Mouse (Mus musculus) adrenal gland (tissue): ENCODE measurements around the gene Acta1.

ENCODE experiments used
- intact Hi-C: fragments of 180-260 bp; cut with DNase I; formaldehyde crosslinking; loops from one replicate; pipeline ENCODE4 v1.15.1; 2025

Acta1 gene

GRCm38 (mm10) chr8:123846509-123846908 is 48.0 kb downstream of the Acta1 start:
- intact Hi-C loops: no loop called here

- intact Hi-C loops: no loop called here
Observed at GRCm38 (mm10) chr8:123845991-123846390, 48.6 kb downstream of the Acta1 start.

DNA sequence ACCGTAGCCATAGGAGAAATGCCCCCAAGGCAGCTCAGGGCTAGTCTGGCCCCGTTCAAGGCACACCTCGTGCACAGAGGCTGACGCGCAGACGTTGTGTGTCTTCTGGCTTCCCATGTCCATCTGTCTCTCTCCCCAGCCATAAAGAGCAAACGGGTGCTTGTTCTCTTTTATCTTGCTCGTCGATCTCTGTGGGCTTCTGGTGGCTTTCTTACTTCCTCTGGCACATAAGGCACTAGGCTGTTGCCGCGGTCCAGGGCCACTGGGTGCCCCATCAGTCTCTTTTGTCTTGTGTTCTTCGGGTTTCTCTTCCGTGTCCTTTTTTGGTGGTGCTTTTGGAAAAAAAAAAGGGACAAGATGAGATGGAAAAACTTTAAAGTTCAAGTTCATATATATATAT is 49.4 kb downstream of the Acta1 start:
- intact Hi-C loops: no loop called here

DNA sequence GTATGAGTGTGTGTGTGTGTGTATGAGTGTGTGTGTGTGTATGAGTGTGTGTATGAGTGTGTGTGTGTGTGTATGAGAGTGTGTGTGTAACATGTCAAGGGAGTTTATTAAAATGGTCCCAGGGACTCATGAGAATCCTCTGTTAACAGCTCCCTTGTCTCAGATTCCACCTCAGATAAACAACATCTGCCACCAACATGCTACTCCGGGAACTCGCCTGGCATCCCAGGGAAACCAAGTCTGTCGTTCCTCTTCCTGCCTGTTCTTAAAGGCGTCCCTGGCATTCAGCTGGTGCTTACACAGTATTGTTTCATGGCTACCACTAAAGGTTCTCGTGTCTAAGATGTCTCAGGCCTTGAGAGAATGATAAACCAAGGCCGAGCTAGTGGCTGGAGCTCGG is 50.2 kb downstream of the Acta1 start:
- intact Hi-C loops: no loop called here

GRCm38 (mm10) chr8:123842086-123842485 is 52.5 kb downstream of the Acta1 start:
- intact Hi-C loops: no loop called here
